Mouse (Mus musculus) erythroblast, embryonic 14.5 days (primary cell): Measurements from ENCODE around the gene F2r.

Source experiments
- GATA1 ChIP-seq: IDR thresholded peaks from 2 replicates; pipeline ENCODE4 v1.6.1; 2012; ENCODE audit warnings: low read length, inconsistent platforms, mixed read lengths
- TAL1 ChIP-seq: IDR thresholded peaks from 3 replicates; pipeline ENCODE4 v1.6.1; 2012; ENCODE audit warnings: low read length, inconsistent platforms, mixed read lengths

- no peak for TF ChIP-seq TAL1
- no peak for TF ChIP-seq GATA1
These were observed 37.0 kb upstream of the F2r start for GRCm38 (mm10) chr13:95655284-95655683.
